ENCODE assay signal across 8 mouse cellular contexts in the genomic region with DNA sequence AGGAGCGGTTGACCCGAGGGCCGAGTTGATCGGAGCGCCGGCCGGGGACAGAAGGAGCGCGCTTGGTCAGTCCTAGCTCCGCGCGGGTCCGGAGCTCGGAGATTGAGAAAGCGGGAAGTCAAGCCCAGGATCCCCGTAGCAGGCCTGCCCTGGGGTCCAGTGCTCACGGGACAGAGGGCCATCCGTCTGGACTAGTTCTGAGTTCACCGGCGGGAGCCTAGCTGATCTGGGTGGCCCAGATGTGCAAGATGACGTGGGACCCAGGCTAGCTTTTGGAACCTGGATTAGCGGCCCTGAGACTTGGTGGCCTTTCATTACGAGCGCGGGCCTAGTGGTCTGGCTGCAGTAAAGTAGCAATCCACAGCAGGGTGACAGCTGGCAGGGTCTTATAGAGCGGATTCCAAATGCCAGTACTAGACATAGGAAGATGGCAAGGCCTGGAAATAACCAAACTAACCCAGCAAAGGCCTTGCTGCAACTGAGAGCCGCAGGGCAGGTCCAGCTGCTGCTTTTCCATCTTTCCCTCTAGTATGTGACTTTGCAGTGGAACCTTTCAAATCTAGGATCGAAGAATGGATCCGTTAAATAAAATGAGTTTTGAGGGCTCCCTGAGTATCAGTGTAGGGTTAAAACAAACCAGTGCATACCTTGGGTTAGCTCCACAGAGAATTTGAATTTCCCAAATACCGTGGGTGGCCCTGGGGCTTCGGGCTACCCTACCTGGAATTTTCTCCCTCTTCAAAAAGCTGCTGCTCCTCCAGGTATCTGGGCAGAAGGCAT. TPM values are rescaled to one million over a fixed set of nuclear protein-coding genes. Genes with fewer than 3 reads are reported as not detected.
A peak's percentile ranks its signal among the peaks of the same experiment; 100 is the strongest.
DNase-seq lines count a peak whose midpoint lies in the region; ATAC-seq and TF ChIP-seq lines count a peak whose summit lies in the region.

No protein-coding gene starts in this region.

- peak overlapping the region; percentile 96 for H3K4me2 ChIP-seq in lung, embryonic 16.5 days (ENCODE audit: low read depth, low read length)
- peak overlapping the region; percentile 95 for H3K4me2 ChIP-seq in intestine, postnatal 0 days (replicated peaks; ENCODE audit: low read depth)

- peak overlapping the region; percentile 69 for H3K9ac ChIP-seq in lung, embryonic 16.5 days (ENCODE audit: low read length)
- peak overlapping the region; percentile 37; the same call in 1 of the 2 replicates for H3K9ac ChIP-seq in intestine, postnatal 0 days (ENCODE audit: low read depth, low read length)

- peak overlapping the region; percentile 54 for H3K4me3 ChIP-seq in cerebellum, adult 2 months (replicated peaks; ENCODE audit: insufficient read depth, low read depth, low read length)
- H3K4me3 ChIP-seq in lung, embryonic 16.5 days (ENCODE audit: low read length): peak overlapping the region; percentile 72
- H3K4me3 ChIP-seq in intestine, postnatal 0 days (ENCODE audit: low read depth, low read length): peak overlapping the region; percentile 69

- WGBS in cerebellum, adult 2 months: 11% methylated on average over 31 of the region's 31 CpGs
- WGBS in lung, embryonic 16.5 days: 5% methylated on average over 31 of the region's 31 CpGs
- WGBS in intestine, postnatal 0 days: 5% methylated on average over 31 of the region's 31 CpGs

- H3K9me3 ChIP-seq in lung, embryonic 16.5 days (ENCODE audit: control insufficient read depth, low read length): no peaks in the 10 kb centered on the region
- no peaks in the 10 kb centered on the region for H3K9me3 ChIP-seq in intestine, postnatal 0 days (ENCODE audit: control insufficient read depth)

- no peak for TF ChIP-seq POLR2A in cerebellum, adult 2 months (IDR thresholded peaks at IDR 0.05; ENCODE audit: borderline replicate concordance, insufficient read depth, low read length)

- ATAC-seq in lung, embryonic 16.5 days (ENCODE audit: low read depth): peak; percentile 64
- peak; percentile 59 for ATAC-seq in intestine, postnatal 0 days

- no peak for DNase-seq in cerebellum, adult 2 months
- DNase-seq in cerebellum, adult 9-11 months: no peak
- DNase-seq in lung, postnatal 10 days: no peak
- DNase-seq in neural tube, embryonic 10.5 days (ENCODE audit: extremely low spot score, low spot score): peak; percentile 74
- DNase-seq in ovary, adult 18-20 months (ENCODE audit: low spot score): no peak
- no peak for DNase-seq in frontal cortex, postnatal 14 days (ENCODE audit: low spot score in 2 of 2)

- TF ChIP-seq CTCF in cerebellum, adult 2 months (IDR thresholded peaks at IDR 0.05; ENCODE audit: borderline replicate concordance, insufficient read depth, low read depth, low read length): no peak
- TF ChIP-seq CTCF in intestine, postnatal 0 days (IDR thresholded peaks at IDR 0.05; ENCODE audit: low read depth): no peak

- H3K36me3 ChIP-seq in lung, embryonic 16.5 days (ENCODE audit: control insufficient read depth, insufficient read depth, low read length): no peaks in the 10 kb centered on the region
- no peaks in the 10 kb centered on the region for H3K36me3 ChIP-seq in intestine, postnatal 0 days (ENCODE audit: control insufficient read depth, insufficient read depth)

- peaks cover 6% of the 10 kb centered on the region; the same call in 1 of the 2 replicates for H3K27me3 ChIP-seq in cerebellum, adult 2 months (ENCODE audit: control insufficient read depth, insufficient read depth, low read length)
- H3K27me3 ChIP-seq in lung, embryonic 16.5 days (ENCODE audit: control insufficient read depth, insufficient read depth, low read depth, low read length): peaks cover 79% of the 10 kb centered on the region
- peaks cover 89% of the 10 kb centered on the region for H3K27me3 ChIP-seq in intestine, postnatal 0 days (replicated peaks; ENCODE audit: control insufficient read depth, insufficient read depth, low read length)

- peaks cover 4% of the 10 kb centered on the region; the same call in 1 of the 2 replicates for H3K4me1 ChIP-seq in cerebellum, adult 2 months (ENCODE audit: control insufficient read depth, insufficient read depth, low read length)
- H3K4me1 ChIP-seq in lung, embryonic 16.5 days (replicated peaks; ENCODE audit: control insufficient read depth, insufficient read depth, low read length): peaks cover 6% of the 10 kb centered on the region; the same call in 1 of the 2 replicates
- no peaks in the 10 kb centered on the region for H3K4me1 ChIP-seq in intestine, postnatal 0 days (replicated peaks; ENCODE audit: control insufficient read depth, insufficient read depth, low read length)

- no peak overlapping the region for H3K27ac ChIP-seq in cerebellum, adult 2 months (ENCODE audit: insufficient read depth, low read length)
- no peak overlapping the region for H3K27ac ChIP-seq in lung, embryonic 16.5 days (ENCODE audit: low read length)
- no peak overlapping the region for H3K27ac ChIP-seq in intestine, postnatal 0 days (ENCODE audit: low read depth, low read length)

RNA-seq across cellular contexts. Expression of gene Cdkn2a, which starts 1.2 kb away (rescaled TPM):
- 0.16 TPM in 1 of 2 replicates, not detected in the other for polyA plus RNA-seq in cerebellum, adult 2 months (2012; rRNA removed)
- not detected in 2 replicates for polyA plus RNA-seq in lung, embryonic 16.5 days (2015; fragmentation: Nextera tagmentation; extraction: Ambion mirVana)
- not detected in 2 replicates for polyA plus RNA-seq in intestine, postnatal 0 days (2015; fragmentation: Nextera tagmentation; extraction: Ambion mirVana)

RNA-seq across cellular contexts. Expression of gene Cdkn2b, which starts 15.2 kb away (rescaled TPM):
- 1.3 and 1.4 TPM in 2 replicates for polyA plus RNA-seq in cerebellum, adult 2 months (2012; rRNA removed)
- 6.7 and 9.5 TPM in 2 replicates for polyA plus RNA-seq in lung, embryonic 16.5 days (2015; fragmentation: Nextera tagmentation; extraction: Ambion mirVana)
- 65.6 and 67.2 TPM in 2 replicates for polyA plus RNA-seq in intestine, postnatal 0 days (2015; fragmentation: Nextera tagmentation; extraction: Ambion mirVana)
